Mouse (Mus musculus) neutrophil, adult 83 days (primary cell): Measurements from ENCODE around the gene Eri3. TPM values are rescaled to one million over a fixed set of nuclear protein-coding genes. Genes with fewer than 3 reads are reported as not detected.

Experiments
- total RNA-seq, 2 experiments: library from RNA; stranded (reverse); gene quantifications; one replicate each; pipeline ENCODE4 v1.2.4; 2023

Gene Eri3
- total RNA-seq = 10 to 100 TPM; 21.3 to 24.2 TPM

GRCm38 (mm10) chr4:117550140-117550851 lies at the start of gene Eri3:
TSS of gene Eri3 (plus strand) at chr4:117550365.

GRCm38 (mm10) chr4:117681931-117682461 lies 131.8 kb downstream of the Eri3 start, which contains the start of gene Dmap1:
TSS of gene Dmap1 (minus strand) at chr4:117682273.

Other genes starting within 250 kb of the Eri3 start
- gene Rnf220, start 53.3 kb upstream of the Eri3 start, total RNA-seq = 10 to 100 TPM; 55.5 to 56.9 TPM
- 10 to 100 TPM; 16.8 to 17.0 TPM for gene Dmap1, start 131.9 kb downstream of the Eri3 start, total RNA-seq
- not detected for gene Gm12845, start 174.0 kb downstream of the Eri3 start, total RNA-seq
- not detected for gene Klf17, start 215.3 kb downstream of the Eri3 start, total RNA-seq